Mouse (Mus musculus) spleen, adult 2 months (tissue): ENCODE data around the gene Casc4.

Experiments used
- CTCF ChIP-seq: fragments of 200-500 bp; IDR thresholded peaks from 2 replicates; pipeline ENCODE4 v1.5.1; 2011; ENCODE audit warnings: mild to moderate bottlenecking, inconsistent platforms; ENCODE audit not compliant: insufficient read depth, insufficient read length, insufficient replicate concordance; ENCODE audit errors: extremely low read depth
- POLR2A ChIP-seq: fragments of 200-500 bp; IDR thresholded peaks from 2 replicates; pipeline ENCODE4 v1.6.1; 2011; ENCODE audit warnings: low read depth, low read length, inconsistent platforms

DNA sequence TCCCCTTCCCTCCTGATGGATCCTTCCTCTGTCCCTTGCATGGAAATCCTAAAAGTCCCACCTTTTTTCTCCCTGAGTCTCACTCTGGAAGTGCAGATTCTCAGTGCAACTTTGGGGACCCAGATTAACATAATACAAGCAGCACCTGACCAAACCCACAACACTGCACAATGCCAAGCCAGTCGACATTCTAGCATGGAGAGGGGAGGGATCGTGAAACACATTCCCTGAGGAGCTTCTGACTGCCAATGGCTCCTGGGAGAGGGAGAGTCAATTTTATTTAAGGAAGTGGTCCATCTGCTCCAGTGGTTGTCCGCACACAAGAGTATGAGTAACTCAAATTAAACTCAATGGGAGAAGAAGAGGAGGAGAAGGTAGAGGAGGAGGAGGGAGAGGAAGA, 31.8 kb upstream of the Casc4 start:
- no peak for TF ChIP-seq POLR2A
- TF ChIP-seq CTCF, result no peak
